24 mouse cellular contexts compared by ENCODE assay signal in the genomic region with DNA sequence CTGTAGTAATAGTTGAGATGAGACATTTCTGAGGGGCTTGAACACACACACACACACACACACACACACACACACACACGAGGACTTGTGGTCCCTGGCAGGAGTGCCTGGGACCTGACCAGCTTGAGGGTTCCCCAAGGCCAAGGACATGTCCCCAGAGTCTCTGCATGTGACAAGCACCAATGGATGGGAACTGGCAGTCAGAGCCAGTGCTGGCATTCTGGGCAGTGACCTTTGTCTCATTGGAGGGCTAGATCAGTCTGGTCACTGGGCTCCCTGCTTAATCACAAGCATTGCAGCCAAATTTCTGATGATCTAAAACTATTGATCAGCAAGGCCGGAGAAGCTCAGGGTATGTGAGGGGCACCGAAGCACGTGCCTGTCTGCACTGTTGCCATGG. TPM values are rescaled to one million over a fixed set of nuclear protein-coding genes. Genes with fewer than 3 reads are reported as not detected.
DNase-seq lines count a peak whose midpoint lies in the region; ATAC-seq lines count a peak whose summit lies in the region.
"Had no signal": no experiment of that assay in that cellular context is flagged by ENCODE, and none has a peak within 500 bp of the region (broad histone marks: within the 10 kb centered on the region; RNA-seq: fewer than 3 reads in every experiment).

No protein-coding gene starts in this region.

- H3K27me3 ChIP-seq in heart, embryonic 10.5 days (ENCODE audit: insufficient read depth, poor library complexity, severe bottlenecking) = no peaks in the 10 kb centered on the region
- H3K27me3 ChIP-seq: embryonic facial prominence, embryonic 15.5 days; intestine, embryonic 15.5 days had no signal

- H3K36me3 ChIP-seq in heart, embryonic 10.5 days = no peaks in the 10 kb centered on the region
- H3K36me3 ChIP-seq: embryonic facial prominence, embryonic 15.5 days; G1E; hindbrain, embryonic 10.5 days; intestine, embryonic 15.5 days had no signal

- no peak overlapping the region for H3K4me3 ChIP-seq in heart, embryonic 10.5 days
- H3K4me3 ChIP-seq: embryonic facial prominence, embryonic 15.5 days; erythroblast, embryonic 14.5 days; gastrocnemius, adult 2 months; hindbrain, embryonic 10.5 days; intestine, embryonic 15.5 days had no signal

- ATAC-seq in erythroid progenitor cell, adult 5-6 weeks (replicated peaks; ENCODE audit: low FRiP score, poor library complexity, severe bottlenecking) = no peak
- ATAC-seq: CD4-positive, CD25-positive, alpha-beta regulatory T cell, adult 4 months; intestine, embryonic 15.5 days had no signal

- intact Hi-C loops in heart, postnatal 25 days (cut with DNase I) = no loop called here

- H3K9me3 ChIP-seq in heart, embryonic 10.5 days = no peaks in the 10 kb centered on the region
- H3K9me3 ChIP-seq: embryonic facial prominence, embryonic 15.5 days; G1E; hindbrain, embryonic 10.5 days; intestine, embryonic 15.5 days had no signal

- peak; percentile 33 to 71 for DNase-seq in adrenal gland, adult (ENCODE audit: inconsistent age in 2 of 2, low spot score in 1 of 2)
- no peak for DNase-seq in adrenal gland, adult 8-10 months
- DNase-seq in heart, adult 11 months = peak; percentile 97
- DNase-seq in heart, embryonic 10.5 days (ENCODE audit: low spot score) = no peak
- DNase-seq in heart, adult 9 months (ENCODE audit: low spot score in 2 of 2) = peak; percentile 61 to 63
- DNase-seq in heart, postnatal 25 days (ENCODE audit: low spot score) = no peak
- peak; percentile 46 to 57 for DNase-seq in adrenal gland, postnatal 36 days
- DNase-seq: B cell, adult 2 months; cerebellum, adult 11 months; cerebellum, adult 8-10 months; cerebellum, postnatal 14 days; embryo, embryonic 11 days; gastrocnemius, adult 2 months; gastrocnemius, postnatal 25 days; kidney, adult 18-20 months had no signal

- peaks cover 22% of the 10 kb centered on the region for H3K4me1 ChIP-seq in heart, embryonic 10.5 days

- 83% methylated on average over 4 of the region's 4 CpGs for WGBS in heart, embryonic 10.5 days

- H3K27ac ChIP-seq in heart, embryonic 10.5 days = no peak overlapping the region
- H3K27ac ChIP-seq: embryonic facial prominence, embryonic 15.5 days; gastrocnemius, adult 2 months; hindbrain, embryonic 14.5 days; intestine, embryonic 15.5 days had no signal

RNA-seq across cellular contexts. Expression of gene Ccn1, which starts 25.0 kb away (rescaled TPM):
- total RNA-seq in adrenal gland, adult 8-10 months (2022) = 10 to 100 TPM in 2 of 4 experiments, 1 to 10 TPM in 2; 7.9 to 16.9 (median 11.3) TPM
- 78.7 and 82.7 TPM in 2 replicates for polyA plus RNA-seq in heart, embryonic 10.5 days (2016; fragmentation: Nextera tagmentation; extraction: Ambion mirVana)
- total RNA-seq in heart, postnatal 25 days (2021) = 10 to 100 TPM; 46.8 to 75.2 TPM
- 10 to 100 TPM; 19.4 to 25.8 TPM for total RNA-seq in adrenal gland, postnatal 36 days (2021)
- total RNA-seq in erythroid progenitor cell, adult 5-6 weeks (2015; ENCODE audit: low replicate concordance) = not detected in 2 replicates
- not detected in 2 replicates for total RNA-seq in erythroid progenitor cell, adult 5-6 weeks (2017; ENCODE audit: low replicate concordance)
- total RNA-seq: G1E; granulocyte monocyte progenitor cell, adult 5-6 weeks had no signal
- polyA plus RNA-seq: CD4-positive, CD25-positive, alpha-beta regulatory T cell, adult 4 months; G1E had no signal

RNA-seq across cellular contexts. Expression of gene Znhit6, which starts 48.8 kb away (rescaled TPM):
- 10 to 100 TPM; 14.5 to 24.9 (median 18.2) TPM for total RNA-seq in adrenal gland, adult 8-10 months (2022)
- polyA plus RNA-seq in heart, embryonic 10.5 days (2016; fragmentation: Nextera tagmentation; extraction: Ambion mirVana) = 30.5 and 40.9 TPM in 2 replicates
- 10 to 100 TPM; 10.5 to 11.1 TPM for total RNA-seq in heart, postnatal 25 days (2021)
- 10 to 100 TPM; 17.4 to 17.7 TPM for total RNA-seq in adrenal gland, postnatal 36 days (2021)
- total RNA-seq in erythroid progenitor cell, adult 5-6 weeks (2015; ENCODE audit: low replicate concordance) = 4.7 and 6.7 TPM in 2 replicates
- total RNA-seq in erythroid progenitor cell, adult 5-6 weeks (2017; ENCODE audit: low replicate concordance) = 0.23 and 6.5 TPM in 2 replicates

Comparison
In these comparisons a context has a peak if more than half of its experiments do, and no peak if none do; other contexts are left out.
1. DNase-seq: peak in adrenal gland, adult (2 of 2), heart, adult 11 months (single experiment), heart, adult 9 months (2 of 2) and adrenal gland, postnatal 36 days (2 of 2); none in adrenal gland, adult 8-10 months (single experiment), heart, embryonic 10.5 days (single experiment) and heart, postnatal 25 days (single experiment).
2. RNA of gene Ccn1, which starts 25.0 kb away (total RNA-seq): 46.8 to 75.2 TPM in heart, postnatal 25 days, 19.4 to 25.8 TPM in adrenal gland, postnatal 36 days and 7.9 to 16.9 TPM in adrenal gland, adult 8-10 months; not detected in erythroid progenitor cell, adult 5-6 weeks; every median in the first group is over 4 times any median in the second.